Mouse (Mus musculus): ENCODE results near the gene Patl1. TPM values are rescaled to one million over a fixed set of nuclear protein-coding genes. Genes with fewer than 3 reads are reported as not detected.

Patl1 gene
- total and polyA plus RNA-seq, 3 experiments, result 5.4 to 33.5 TPM; not detected in 1

GRCm38 (mm10) chr19:11949878-11950277 lies 37.7 kb downstream of the Patl1 start:
- no peak for DNase-seq (ENCODE audit: low read depth, low spot score)
- Histone ChIP-seq H3K27ac (ENCODE audit: control insufficient read depth, low read depth, low read length) (no peak overlapping the region), H3K4me1 (ENCODE audit: control insufficient read depth in 1 of 2, insufficient read depth in 2 of 2, low read length in 2 of 2) (no peaks in the 10 kb centered on the region), H3K9ac (ENCODE audit: control insufficient read depth, low read depth, low read length, poor library complexity, severe bottlenecking) (no peak overlapping the region), H3K9me3 (replicated peaks; ENCODE audit: insufficient read depth, low read length) (no peaks in the 10 kb centered on the region), H3K4me3 (ENCODE audit: control insufficient read depth in 1 of 2, insufficient read depth in 1 of 2, low read depth in 2 of 2, low read length in 2 of 2) (no peak overlapping the region), H3K79me2 (ENCODE audit: control insufficient read depth, insufficient read depth, low read length, poor library complexity) (no peaks in the 10 kb centered on the region), H3K36me3 (ENCODE audit: control insufficient read depth in 1 of 2, insufficient read depth in 2 of 2, low read length in 2 of 2) (peaks cover 0 to 2% of the 10 kb centered on the region in 2 experiments; a peak in 2 of 4 replicates), H3K27me3 (ENCODE audit: control insufficient read depth in 1 of 2, insufficient read depth in 2 of 2, low read length in 2 of 2) (peaks cover 0 to 2% of the 10 kb centered on the region in 2 experiments; a peak in 1 of 4 replicates)
- TF ChIP-seq KAT2A (conservative IDR thresholded peaks at IDR 0.05; ENCODE audit: low read depth, low read length) (no peak), ZNF384 (IDR thresholded peaks at IDR 0.05; ENCODE audit: low read depth, low read length) (no peak), MYC (IDR thresholded peaks at IDR 0.05; ENCODE audit: low read depth, low read length) (no peak), USF1 (IDR thresholded peaks at IDR 0.05; ENCODE audit: low read depth, low read length) (no peak), MAFK (IDR thresholded peaks at IDR 0.05; ENCODE audit: borderline replicate concordance, low read depth, low read length) (no peak), TAL1 (IDR thresholded peaks at IDR 0.05; ENCODE audit: low read length) (no peak), RCOR1 (IDR thresholded peaks at IDR 0.05; ENCODE audit: low read depth, low read length) (no peak), CHD2 (IDR thresholded peaks at IDR 0.05; ENCODE audit: low read length) (no peak), GABPA (IDR thresholded peaks at IDR 0.05; ENCODE audit: low read depth, low read length) (no peak), ZC3H11A (IDR thresholded peaks at IDR 0.05; ENCODE audit: low read depth, low read length) (no peak), MAX (IDR thresholded peaks at IDR 0.05; ENCODE audit: low read length) (no peak), SIN3A (IDR thresholded peaks at IDR 0.05; ENCODE audit: low read length) (no peak), MEF2A (IDR thresholded peaks at IDR 0.05; ENCODE audit: extremely low read depth, insufficient replicate concordance, low read depth, low read length, poor library complexity, severe bottlenecking) (no peak), TCF12 (IDR thresholded peaks at IDR 0.05; ENCODE audit: low read depth, low read length) (no peak), ZKSCAN1 (IDR thresholded peaks at IDR 0.05; ENCODE audit: low read depth, low read length) (no peak), NRF1 (IDR thresholded peaks at IDR 0.05; ENCODE audit: insufficient read depth, low read depth, low read length, poor library complexity, severe bottlenecking) (no peak), BHLHE40 (IDR thresholded peaks at IDR 0.05; ENCODE audit: borderline replicate concordance, low read depth, low read length) (no peak), SMC3 (IDR thresholded peaks at IDR 0.05; ENCODE audit: low read depth, low read length) (no peak), GATA1 (IDR thresholded peaks at IDR 0.05; ENCODE audit: low read depth, low read length) (no peak)

- H3K79me2 ChIP-seq (ENCODE audit: control insufficient read depth, insufficient read depth, low read length, poor library complexity), result no peaks in the 10 kb centered on the region
- no peaks in the 10 kb centered on the region for H3K36me3 ChIP-seq (ENCODE audit: control insufficient read depth in 1 of 2, insufficient read depth in 2 of 2, low read length in 2 of 2)
- H3K9ac ChIP-seq (ENCODE audit: control insufficient read depth, low read depth, low read length, poor library complexity, severe bottlenecking), result no peak overlapping the region
- peaks cover 0 to 2% of the 10 kb centered on the region in 2 experiments; a peak in 1 of 4 replicates for H3K27me3 ChIP-seq (ENCODE audit: control insufficient read depth in 1 of 2, insufficient read depth in 2 of 2, low read length in 2 of 2)
- no peak for DNase-seq (ENCODE audit: low read depth, low spot score)
- H3K27ac ChIP-seq (ENCODE audit: control insufficient read depth, low read depth, low read length), result no peak overlapping the region
- no peaks in the 10 kb centered on the region for H3K9me3 ChIP-seq (replicated peaks; ENCODE audit: insufficient read depth, low read length)
- TF ChIP-seq POLR2AphosphoS5 (IDR thresholded peaks at IDR 0.05; ENCODE audit: borderline replicate concordance, low read depth, low read length) (no peak), MAFK (IDR thresholded peaks at IDR 0.05; ENCODE audit: borderline replicate concordance, low read depth, low read length) (no peak), JUND (IDR thresholded peaks at IDR 0.05; ENCODE audit: low read depth, low read length) (no peak), ZNF384 (IDR thresholded peaks at IDR 0.05; ENCODE audit: low read depth, low read length) (no peak), SIN3A (IDR thresholded peaks at IDR 0.05; ENCODE audit: low read length) (no peak), GABPA (IDR thresholded peaks at IDR 0.05; ENCODE audit: low read depth, low read length) (no peak), MEF2A (IDR thresholded peaks at IDR 0.05; ENCODE audit: extremely low read depth, insufficient replicate concordance, low read depth, low read length, poor library complexity, severe bottlenecking) (no peak), POLR2AphosphoS2 (IDR thresholded peaks at IDR 0.05; ENCODE audit: low read length) (no peak), ZKSCAN1 (IDR thresholded peaks at IDR 0.05; ENCODE audit: low read depth, low read length) (no peak), NRF1 (IDR thresholded peaks at IDR 0.05; ENCODE audit: insufficient read depth, low read depth, low read length, poor library complexity, severe bottlenecking) (no peak), RAD21 (IDR thresholded peaks at IDR 0.05; ENCODE audit: low read depth, low read length) (no peak), TAL1 (IDR thresholded peaks at IDR 0.05; ENCODE audit: low read length) (no peak), CHD1 (IDR thresholded peaks at IDR 0.05; ENCODE audit: low read depth, low read length) (no peak)
- no peaks in the 10 kb centered on the region for H3K4me1 ChIP-seq (ENCODE audit: control insufficient read depth in 1 of 2, insufficient read depth in 2 of 2, low read length in 2 of 2)
- H3K4me3 ChIP-seq (ENCODE audit: control insufficient read depth in 1 of 2, insufficient read depth in 1 of 2, low read depth in 2 of 2, low read length in 2 of 2), result no peak overlapping the region
These were observed 38.5 kb downstream of the Patl1 start for GRCm38 (mm10) chr19:11950747-11951146.
